Mouse (Mus musculus): Measurements from ENCODE around the gene Atp8b5. TPM values are rescaled to one million over a fixed set of nuclear protein-coding genes. Genes with fewer than 3 reads are reported as not detected.

The Atp8b5 gene
- total RNA-seq, 2 experiments from 2014 or later = 0.22 to 0.53 TPM

Other genes starting within 250 kb of the Atp8b5 start
- gene Pigo, start 241.3 kb upstream of the Atp8b5 start, total RNA-seq (2021) = 10 to 100 TPM; 31.4 to 32.3 TPM
- gene Stoml2, start 235.4 kb upstream of the Atp8b5 start, total RNA-seq (2021) = 100 to 1,000 TPM; 107 to 108 TPM
- gene Fam214b, start 220.9 kb upstream of the Atp8b5 start, total RNA-seq (2021) = 10 to 100 TPM; 29.2 to 37.3 TPM
- 10 to 100 TPM; 55.7 to 60.5 TPM for gene Unc13b, start 208.2 kb upstream of the Atp8b5 start, total RNA-seq (2021)
- 100 to 1,000 TPM; 128 to 142 TPM for gene Rusc2, start 114.8 kb downstream of the Atp8b5 start, total RNA-seq (2021)
- under 1 TPM; 0.33 to 0.74 TPM for gene Fam166b, start 162.0 kb downstream of the Atp8b5 start, total RNA-seq (2021)
- 10 to 100 TPM; 63.7 to 69.4 TPM for gene Tesk1, start 174.8 kb downstream of the Atp8b5 start, total RNA-seq (2021)
- gene Cd72, start 187.5 kb downstream of the Atp8b5 start, total RNA-seq (2021) = under 1 TPM in 1 of 2 experiments, not detected in 1; 0.36 TPM
- not detected for gene Sit1, start 216.6 kb downstream of the Atp8b5 start, total RNA-seq (2021)
- gene Ccdc107, start 225.7 kb downstream of the Atp8b5 start, total RNA-seq (2021) = 10 to 100 TPM; 23.0 to 29.0 TPM
- gene Arhgef39, start 232.5 kb downstream of the Atp8b5 start, total RNA-seq (2021) = 1 to 10 TPM; 1.4 to 2.1 TPM
- gene Car9, start 239.8 kb downstream of the Atp8b5 start, total RNA-seq (2021) = under 1 TPM; 0.27 to 0.44 TPM

Data from left cerebral cortex, postnatal 14 days (tissue).